Mouse (Mus musculus) spleen, postnatal 4 days (tissue): ENCODE measurements at regions not wholly inside any gene's neighbourhood (a gene's known extent, or its start where the extent isn't known, plus 50 kb on each side); places are given as distances from the start of the nearest gene placed in this dataset.

Experiments used
- DNase-seq, 2 experiments: peaks; one replicate each; pipeline ENCODE4 v3.0.0; 2022; ENCODE audit warnings: low spot score in 2 of 2

DNA sequence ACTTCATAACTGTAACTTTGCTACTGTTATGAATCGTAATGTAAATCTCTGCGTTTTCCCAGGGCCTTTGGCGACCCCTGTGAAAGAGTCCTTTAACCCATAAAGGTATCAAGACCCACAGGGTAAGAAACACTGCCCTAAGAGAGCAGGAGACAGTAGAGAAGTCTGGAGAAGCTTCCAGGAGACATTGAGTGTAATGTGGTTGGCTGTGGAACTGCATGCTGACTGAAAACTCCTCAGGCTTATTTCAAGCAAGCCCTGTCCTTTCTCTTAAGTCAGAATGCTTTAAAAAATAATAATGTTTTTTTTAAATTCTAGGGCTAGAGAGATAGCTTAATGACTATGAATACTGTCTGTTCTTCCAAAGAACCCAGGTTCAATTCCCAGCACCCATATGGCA, 71.9 kb upstream of the Frmd6 start:
- DNase-seq, result no peak

DNA sequence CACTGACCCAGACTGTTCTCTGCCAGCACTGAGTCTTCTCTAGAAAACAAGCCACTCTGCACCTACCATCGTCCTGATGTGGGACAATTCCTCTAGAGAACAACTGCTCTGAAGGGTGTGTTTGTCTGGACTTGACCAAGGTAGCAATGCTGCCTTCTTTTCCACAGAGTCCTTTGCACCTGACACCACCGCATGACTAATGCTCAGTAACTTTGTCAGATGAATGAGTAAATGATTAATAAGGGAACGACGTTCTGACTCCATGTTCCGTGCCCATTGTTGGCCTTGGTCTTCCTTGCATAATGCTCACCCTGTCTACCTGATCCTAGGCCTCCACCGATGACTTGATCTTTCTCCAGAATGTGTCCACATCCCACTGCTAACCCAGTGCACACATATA, 67.2 kb upstream of the Frmd6 start:
- DNase-seq, result no peak

DNA sequence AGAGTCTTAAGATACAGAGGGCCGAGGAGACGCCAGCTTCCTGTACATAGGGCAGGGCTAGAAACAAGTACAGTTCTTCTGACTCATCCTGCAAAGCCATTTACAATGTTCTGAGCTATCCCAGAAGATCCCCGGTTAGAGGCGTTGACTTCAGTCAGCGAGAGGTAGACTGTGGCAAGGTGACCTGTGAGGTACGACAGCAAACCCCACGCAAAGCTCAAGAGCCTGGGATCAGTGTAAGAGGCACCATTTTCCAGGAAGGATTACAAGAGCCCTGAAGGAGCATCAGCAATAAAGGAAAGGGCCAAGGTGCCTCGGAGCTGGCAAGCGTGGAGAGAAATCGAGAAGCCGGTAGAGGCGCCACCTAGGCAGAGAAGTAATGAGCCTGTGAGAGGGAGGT, 61.8 kb upstream of the Frmd6 start:
- no peak for DNase-seq

DNA sequence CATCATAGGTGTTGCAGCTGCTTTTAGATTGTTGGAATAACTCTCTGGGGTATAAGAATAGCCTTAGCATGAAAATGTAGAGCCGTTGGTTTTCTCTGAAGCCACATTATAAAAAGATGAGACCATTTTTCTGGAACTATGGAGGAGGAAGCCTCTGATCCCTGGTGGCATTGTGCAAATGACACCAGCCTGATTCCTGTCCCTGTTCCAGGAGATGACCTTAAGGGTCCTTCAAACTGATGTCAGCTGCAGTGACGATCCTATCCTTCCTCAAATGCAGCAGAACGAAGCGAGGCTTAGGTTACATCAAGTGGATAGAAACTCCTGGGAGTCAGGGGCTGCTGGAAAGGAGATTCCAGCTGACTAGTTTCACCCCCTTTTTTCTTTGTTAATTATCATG, 59.0 kb upstream of the Frmd6 start:
- DNase-seq, result no peak

DNA sequence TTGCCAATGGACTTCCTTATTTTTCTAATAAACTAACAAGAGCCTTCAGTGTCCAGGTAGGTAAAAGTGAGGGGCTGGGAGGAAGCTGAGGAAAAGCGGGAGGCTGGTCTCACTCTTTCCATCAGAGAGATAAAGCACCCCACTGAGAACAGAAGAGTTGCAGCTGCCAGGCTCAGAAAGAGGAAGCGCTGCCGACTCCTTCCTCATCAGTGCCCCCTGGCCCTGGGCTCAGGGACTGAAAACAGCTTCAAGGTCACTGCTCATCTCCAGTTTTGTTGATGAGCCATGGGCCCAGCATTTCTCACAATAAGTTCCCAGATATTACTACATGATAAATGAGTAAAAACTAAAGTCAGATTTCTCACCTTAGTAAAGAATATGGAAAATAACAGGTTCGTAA, 57.4 kb upstream of the Frmd6 start:
- DNase-seq, result peak; percentile 15 to 65

DNA sequence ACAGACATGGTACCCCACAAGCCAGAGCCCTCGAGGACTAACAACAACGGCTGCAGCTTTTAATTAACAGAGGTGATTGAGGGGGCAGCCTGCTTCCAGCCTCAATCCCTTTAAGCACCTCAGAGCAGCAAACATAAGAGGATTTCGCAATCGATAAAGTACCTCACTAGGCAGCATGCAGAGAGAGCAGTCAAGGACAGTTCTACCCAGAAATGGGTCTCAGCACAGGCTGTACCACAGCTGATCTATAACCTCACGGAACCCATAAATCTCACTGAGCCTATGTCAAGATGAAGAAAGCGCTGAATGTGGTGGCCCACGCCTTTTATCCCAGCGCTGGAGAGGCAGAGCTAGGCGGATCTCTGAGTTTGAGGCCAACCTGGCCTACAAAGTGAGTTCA, 56.6 kb upstream of the Frmd6 start:
- DNase-seq, result no peak

DNA sequence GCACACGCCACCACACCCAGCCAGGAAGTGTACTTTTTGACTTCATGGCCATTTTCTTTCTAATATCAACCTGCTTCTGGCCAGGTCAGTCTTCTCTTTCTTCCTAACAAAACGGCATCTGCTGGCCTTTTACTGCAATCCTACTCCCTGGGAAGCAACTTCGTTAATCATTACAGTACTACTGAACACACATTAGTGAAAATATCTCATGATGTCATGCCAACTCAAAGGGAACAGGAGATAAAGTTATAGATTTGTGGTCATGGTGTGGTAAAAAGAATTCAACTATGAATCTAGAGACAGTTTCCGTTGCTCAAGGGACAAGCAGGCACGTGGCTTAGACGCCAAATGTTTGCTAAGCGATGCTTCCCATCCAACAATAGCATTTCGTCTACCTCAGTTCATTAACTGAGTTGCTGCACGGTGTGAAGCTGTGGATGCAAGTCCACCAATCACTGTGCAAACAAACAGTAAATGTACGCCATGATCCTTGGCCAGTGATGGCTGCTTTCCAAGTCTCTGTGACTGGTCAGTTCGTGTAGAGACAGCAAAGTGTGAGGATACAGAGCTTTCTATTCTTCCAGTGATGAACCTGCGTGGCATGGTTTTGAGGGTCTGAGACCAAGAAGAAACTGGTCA, 55.7 kb upstream of the Frmd6 start:
- DNase-seq, result no peak

DNA sequence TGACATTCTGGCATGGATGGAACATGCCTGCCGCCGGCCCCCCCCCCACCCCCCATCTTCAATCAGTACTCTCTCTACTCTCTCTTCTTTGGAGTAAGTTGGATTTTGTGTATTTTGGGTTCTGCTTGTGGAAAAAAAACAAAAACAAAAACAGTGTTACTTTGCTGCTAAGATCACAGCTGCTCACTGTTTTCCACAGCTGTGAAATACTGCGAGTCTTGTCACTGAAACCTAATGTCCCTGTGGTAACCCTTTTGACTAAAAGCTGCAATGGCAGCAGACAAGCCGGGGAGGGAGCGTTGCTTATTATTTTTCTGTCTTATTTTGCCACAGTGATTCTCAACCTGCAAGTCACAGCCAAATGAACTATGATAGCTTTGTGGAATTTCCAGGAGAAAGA, 51.3 kb upstream of the Frmd6 start:
- no peak for DNase-seq

DNA sequence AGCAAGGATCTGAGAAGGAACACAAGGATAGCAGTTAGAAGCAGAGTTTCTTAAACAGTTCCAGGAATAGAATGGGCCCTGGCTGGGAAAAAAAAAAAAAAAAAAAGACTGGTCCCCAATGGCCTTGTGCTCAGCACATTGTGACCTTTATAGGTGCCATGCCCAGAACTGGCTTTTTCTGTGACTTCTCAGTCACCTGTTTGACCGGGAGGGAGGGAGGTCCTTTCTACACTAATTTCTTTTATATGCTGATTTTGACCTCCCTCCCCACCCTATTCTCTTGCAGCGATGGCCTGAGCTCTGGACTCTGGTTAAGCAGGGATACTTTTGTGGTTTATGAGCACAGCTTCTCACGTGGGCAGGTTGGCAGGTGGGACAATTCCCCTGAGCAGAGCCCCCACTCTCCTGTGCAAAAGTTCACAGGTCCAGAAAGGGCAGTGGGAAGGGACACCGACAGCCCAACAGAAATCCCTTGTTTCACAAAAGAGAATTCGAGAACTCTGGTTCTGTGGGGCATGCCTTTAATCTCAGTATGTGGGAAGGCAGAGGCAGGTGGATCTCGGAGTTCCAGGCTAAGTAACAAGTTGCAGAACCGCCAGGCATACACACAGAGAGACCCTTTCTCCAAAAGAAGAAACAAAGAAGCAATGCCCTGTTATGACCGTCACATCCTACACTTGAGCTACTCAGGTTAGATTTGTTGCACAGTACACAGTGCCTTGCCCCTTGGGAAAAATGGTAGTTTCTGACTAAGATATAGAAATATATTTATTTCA, 50.3 kb upstream of the Frmd6 start:
- DNase-seq, result no peak
